Mouse (Mus musculus) stomach, embryonic 14.5 days (tissue): ENCODE data around the gene 4930590J08Rik. TPM values are rescaled to one million over a fixed set of nuclear protein-coding genes. Genes with fewer than 3 reads are reported as not detected.
"Not testable (repeated sequence)": the region's sequence is repeated elsewhere in the genome, so short reads cannot be mapped to it uniquely, and the experiment has no call there.

Source experiments
- ATAC-seq: fragments of 200-750 bp; cut with Nextera tagmentation; 2 replicates; pipeline ENCODE4 v1.8.0; 2017; ENCODE audit warnings: low read depth, moderate TSS enrichment; ENCODE audit not compliant: insufficient number of reproducible peaks, insufficient read depth, low FRiP score
- H3K27ac ChIP-seq: fragments of 300-500 bp; sonication (generic); 2 replicates; pipeline ENCODE4 v1.5.1; 2014; ENCODE audit warnings: mild to moderate bottlenecking, low read length, moderate library complexity, mixed read lengths
- H3K27me3 ChIP-seq: fragments of 300-500 bp; sonication (generic); 2 replicates; pipeline ENCODE4 v1.6.1; 2014; ENCODE audit warnings: low read length, control low read depth, mixed read lengths; ENCODE audit not compliant: control insufficient read depth, insufficient read depth
- H3K36me3 ChIP-seq: fragments of 300-500 bp; sonication (generic); 2 replicates; pipeline ENCODE4 v1.6.1; 2014; ENCODE audit warnings: mild to moderate bottlenecking, control low read depth, low read length, moderate library complexity, mixed read lengths; ENCODE audit not compliant: control insufficient read depth, insufficient read depth
- H3K4me1 ChIP-seq: fragments of 300-500 bp; sonication (generic); 2 replicates; pipeline ENCODE4 v1.6.1; 2014; ENCODE audit warnings: low read length, control low read depth, mixed read lengths; ENCODE audit not compliant: control insufficient read depth, insufficient read depth
- H3K4me2 ChIP-seq: fragments of 300-500 bp; sonication (generic); replicated peaks from 2 replicates; pipeline ENCODE4 v1.6.1; 2014; ENCODE audit warnings: low read depth, low read length, control low read depth
- H3K4me3 ChIP-seq: fragments of 300-500 bp; sonication (generic); 2 replicates; pipeline ENCODE4 v1.5.1; 2014; ENCODE audit warnings: low read depth, low read length, control low read depth
- H3K9ac ChIP-seq: fragments of 300-500 bp; sonication (generic); replicated peaks from 2 replicates; pipeline ENCODE4 v1.6.1; 2014; ENCODE audit warnings: low read depth, mild to moderate bottlenecking, control low read depth, low read length, moderate library complexity, mixed read lengths
- H3K9me3 ChIP-seq: fragments of 300-500 bp; sonication (generic); 2 replicates; pipeline ENCODE4 v1.6.1; 2016; ENCODE audit warnings: low read depth, low read length, control low read depth; ENCODE audit not compliant: control insufficient read depth
- WGBS: fragments of 180-500 bp; shearing (Covaris S2); extraction: QIAGEN DNeasy Blood & Tissue Kit; methylation state at CpG from one replicate; pipeline ENCODE4 v1.1.7; 2014; 5-methylcytosine and 5-hydroxymethylcytosine counted together
- polyA plus RNA-seq: library from polyadenylated mRNA; unstranded; fragments of >200 nt; fragmentation: Nextera tagmentation; extraction: Ambion mirVana; gene quantifications from 2 replicates; pipeline ENCODE4 v1.2.1, GENCODE M21; 2014

4930590J08Rik gene
- polyA plus RNA-seq, 1 experiment from 2014 or later: 0.49 TPM

DNA sequence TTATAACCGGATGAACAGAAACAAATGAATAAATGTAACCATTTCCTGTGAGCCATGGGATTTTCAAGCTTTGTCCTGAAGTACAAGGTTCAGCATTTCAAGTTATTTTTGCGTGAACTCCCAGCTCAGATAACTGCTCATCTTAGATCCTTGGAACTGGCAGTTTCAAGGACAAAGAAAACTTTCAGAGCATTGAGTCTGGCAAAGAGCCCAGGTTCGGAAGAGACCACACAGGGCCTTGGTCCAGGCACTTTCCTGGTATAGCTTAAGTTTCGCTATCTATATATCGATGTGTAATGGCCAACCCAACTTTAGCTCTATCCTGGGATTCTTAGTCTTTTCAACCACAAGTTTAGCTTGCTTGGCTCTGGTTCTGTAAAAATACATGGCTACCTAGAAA, 28.6 kb downstream of the 4930590J08Rik start:
- Histone ChIP-seq H3K36me3 (no peaks in the 10 kb centered on the region), H3K27me3 (no peaks in the 10 kb centered on the region), H3K4me2 (no peak overlapping the region), H3K4me1 (no peaks in the 10 kb centered on the region), H3K4me3 (no peak overlapping the region), H3K9me3 (no peaks in the 10 kb centered on the region), H3K9ac (no peak overlapping the region), H3K27ac (no peak overlapping the region)
- ATAC-seq: no peak
- WGBS: 63% methylated on average over 5 of the region's 5 CpGs

DNA sequence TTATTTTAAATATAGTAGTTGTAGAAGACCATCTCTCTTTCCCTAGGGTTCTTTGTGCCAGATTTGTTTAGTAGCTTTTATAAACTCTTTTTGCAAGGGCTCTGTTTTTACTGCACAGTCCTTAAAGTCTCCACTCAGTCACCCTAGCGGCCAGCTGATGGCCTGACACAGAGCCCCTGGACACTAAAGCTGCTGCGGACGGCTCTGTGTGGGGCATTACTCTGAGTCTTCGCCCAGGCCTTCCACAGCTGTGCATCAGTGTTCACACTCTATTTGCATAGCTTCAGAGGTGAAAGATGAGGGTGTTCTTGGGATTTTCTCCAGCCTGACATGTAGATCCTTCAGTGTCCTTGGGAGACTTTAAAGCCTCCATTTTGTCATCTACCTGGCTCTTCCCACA, 35.9 kb downstream of the 4930590J08Rik start:
- Histone ChIP-seq H3K36me3 (no peaks in the 10 kb centered on the region), H3K4me3 (no peak overlapping the region), H3K4me1 (no peaks in the 10 kb centered on the region), H3K4me2 (no peak overlapping the region), H3K9me3 (no peaks in the 10 kb centered on the region), H3K27me3 (no peaks in the 10 kb centered on the region), H3K9ac (no peak overlapping the region), H3K27ac (no peak overlapping the region)
- ATAC-seq: no peak
- 52% methylated on average over 4 of the region's 4 CpGs for WGBS

DNA sequence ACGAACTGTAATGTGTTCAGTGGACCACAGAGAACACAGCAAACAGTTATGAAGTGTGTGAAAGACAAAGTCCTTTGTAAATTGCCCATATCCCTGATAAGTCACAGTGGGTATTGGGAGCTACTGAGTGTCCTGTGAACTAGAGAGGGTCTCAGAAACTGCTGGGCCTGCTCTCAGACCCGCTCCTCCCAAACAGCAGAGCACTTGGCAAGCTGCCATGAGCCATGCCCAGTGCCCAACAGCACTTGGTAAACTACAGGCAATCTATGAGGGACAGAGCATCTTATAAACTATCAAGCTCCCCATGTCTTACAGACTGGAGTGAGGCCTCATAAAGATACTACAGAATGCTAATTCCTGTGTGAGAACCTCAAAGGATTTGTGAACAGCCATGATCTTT, 45.8 kb downstream of the 4930590J08Rik start:
- H3K9ac ChIP-seq: no peak overlapping the region

GRCm38 (mm10) chr6:91958015-91958414, 55.4 kb downstream of the 4930590J08Rik start:
- H3K4me1 ChIP-seq: peaks cover 14% of the 10 kb centered on the region; the same call in 1 of the 2 replicates
- not testable (repeated sequence) for H3K9me3 ChIP-seq, H3K27me3 ChIP-seq, H3K9ac ChIP-seq, ATAC-seq, H3K27ac ChIP-seq, H3K4me3 ChIP-seq, H3K36me3 ChIP-seq, H3K4me2 ChIP-seq
- WGBS: 10% methylated on average over 2 of the region's 8 CpGs

More for the DNA sequence above, 45.8 kb downstream of the 4930590J08Rik start:
- Histone ChIP-seq H3K4me1 (no peaks in the 10 kb centered on the region), H3K9me3 (no peaks in the 10 kb centered on the region), H3K27ac (no peak overlapping the region), H3K27me3 (no peaks in the 10 kb centered on the region), H3K36me3 (no peaks in the 10 kb centered on the region), H3K4me3 (no peak overlapping the region), H3K4me2 (no peak overlapping the region)
- WGBS: 80% methylated on average over 2 of the region's 2 CpGs
- no peak for ATAC-seq

DNA sequence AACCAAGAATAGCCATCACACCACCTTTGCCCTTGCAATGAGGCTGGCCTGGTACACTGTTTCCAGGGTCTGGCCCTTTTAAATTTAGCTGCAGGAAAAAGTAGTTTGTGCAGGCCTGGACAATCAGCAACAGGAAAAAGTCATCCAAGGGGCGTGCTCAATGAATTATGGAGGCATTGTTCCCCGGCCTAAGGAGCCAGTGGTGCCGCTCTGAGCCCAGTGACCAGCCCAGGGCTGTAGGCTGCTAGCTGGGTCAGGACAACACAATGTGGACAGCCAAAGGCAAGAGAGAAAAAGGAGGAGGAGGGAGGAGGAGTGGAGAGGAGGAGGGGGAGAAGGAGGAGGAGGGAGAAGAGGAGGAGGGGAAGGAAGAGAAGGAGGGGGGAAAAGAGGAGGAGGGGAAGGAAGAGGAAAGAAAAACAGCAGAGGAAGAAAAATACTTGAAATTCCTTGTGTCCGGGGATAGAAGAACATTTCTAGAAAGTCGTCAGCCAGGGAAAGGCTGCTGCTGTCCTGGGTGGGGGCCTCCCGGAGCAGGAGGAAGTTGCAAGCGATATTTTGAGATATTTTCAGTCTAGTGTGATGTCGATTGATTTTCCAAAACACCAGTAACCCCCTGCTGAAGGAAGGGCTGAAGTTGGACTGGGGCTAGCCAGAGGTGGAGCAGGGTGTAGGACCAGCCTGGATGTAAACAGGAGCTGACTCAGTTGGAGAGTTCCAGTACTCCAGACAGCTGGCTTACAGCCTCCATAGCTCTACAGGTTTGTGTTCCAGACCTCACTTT, 57.6 kb downstream of the 4930590J08Rik start:
- no peak overlapping the region for H3K9ac ChIP-seq
- ATAC-seq: no peak
- 0 out of 2 replicates have a peak overlapping the region, but pooled peaks have one; percentile 16 for H3K4me2 ChIP-seq
- no peaks in the 10 kb centered on the region for H3K27me3 ChIP-seq
- peak overlapping the region; percentile 48; the same call in 1 of the 2 replicates for H3K27ac ChIP-seq
- no peaks in the 10 kb centered on the region for H3K36me3 ChIP-seq
- 26% methylated on average over 8 of the region's 8 CpGs for WGBS
- H3K4me1 ChIP-seq: peaks cover 14% of the 10 kb centered on the region; the same call in 1 of the 2 replicates
- H3K4me3 ChIP-seq: no peak overlapping the region
- H3K9me3 ChIP-seq: no peaks in the 10 kb centered on the region

DNA sequence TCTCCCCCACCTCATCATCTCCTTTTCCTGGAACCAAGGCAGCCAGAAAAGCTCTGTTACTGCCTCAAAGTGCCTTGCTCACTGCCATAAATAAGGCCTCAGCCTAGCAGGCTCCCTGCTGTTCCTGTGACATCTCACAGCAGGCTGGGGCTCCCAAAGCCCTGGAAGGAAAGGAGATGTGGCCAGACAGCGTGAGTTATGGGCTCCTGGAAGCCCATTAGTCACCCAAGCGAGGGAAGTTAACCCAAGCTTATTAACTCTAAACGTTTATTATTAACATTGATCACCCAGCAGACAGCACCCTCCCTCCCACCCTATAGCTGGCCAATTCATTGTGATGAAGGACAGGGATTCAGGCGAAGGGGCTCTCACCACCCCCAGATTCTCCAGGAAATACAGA, 60.8 kb downstream of the 4930590J08Rik start:
- Histone ChIP-seq H3K4me1 (peaks cover 14% of the 10 kb centered on the region; the same call in 1 of the 2 replicates), H3K36me3 (no peaks in the 10 kb centered on the region), H3K27me3 (no peaks in the 10 kb centered on the region), H3K4me3 (no peak overlapping the region), H3K9ac (no peak overlapping the region), H3K4me2 (no peak overlapping the region), H3K27ac (no peak overlapping the region), H3K9me3 (no peaks in the 10 kb centered on the region)
- 21% methylated on average over 4 of the region's 4 CpGs for WGBS
- peak; percentile 47; the same call in 1 of the 2 replicates for ATAC-seq

- Histone ChIP-seq H3K9ac (no peak overlapping the region), H3K9me3 (no peaks in the 10 kb centered on the region), H3K4me3 (no peak overlapping the region), H3K27ac (no peak overlapping the region), H3K4me2 (no peak overlapping the region), H3K4me1 (peaks cover 11% of the 10 kb centered on the region; the same call in 1 of the 2 replicates), H3K36me3 (no peaks in the 10 kb centered on the region), H3K27me3 (no peaks in the 10 kb centered on the region)
- WGBS: 80% methylated on average over 8 of the region's 8 CpGs
- ATAC-seq: no peak
These were observed 62.5 kb downstream of the 4930590J08Rik start for GRCm38 (mm10) chr6:91965060-91965459.

GRCm38 (mm10) chr6:91966006-91966405, 63.4 kb downstream of the 4930590J08Rik start:
- no peaks in the 10 kb centered on the region for H3K36me3 ChIP-seq
- no peak overlapping the region for H3K4me3 ChIP-seq
- H3K4me1 ChIP-seq: peaks cover 2% of the 10 kb centered on the region; the same call in 1 of the 2 replicates
- H3K9ac ChIP-seq: no peak overlapping the region
- no peak overlapping the region for H3K4me2 ChIP-seq
- H3K9me3 ChIP-seq: no peaks in the 10 kb centered on the region
- H3K27ac ChIP-seq: no peak overlapping the region
- H3K27me3 ChIP-seq: no peaks in the 10 kb centered on the region
- no peak for ATAC-seq
- WGBS: 45% methylated on average over 6 of the region's 6 CpGs
